Mouse (Mus musculus): ENCODE results near the gene Shc4. TPM values are rescaled to one million over a fixed set of nuclear protein-coding genes. Genes with fewer than 3 reads are reported as not detected.
A peak's percentile ranks its signal among the peaks of the same experiment; 100 is the strongest.

The Shc4 gene
- total RNA-seq, 2 experiments from 2014 or later, result 4.9 to 5.5 TPM

DNA sequence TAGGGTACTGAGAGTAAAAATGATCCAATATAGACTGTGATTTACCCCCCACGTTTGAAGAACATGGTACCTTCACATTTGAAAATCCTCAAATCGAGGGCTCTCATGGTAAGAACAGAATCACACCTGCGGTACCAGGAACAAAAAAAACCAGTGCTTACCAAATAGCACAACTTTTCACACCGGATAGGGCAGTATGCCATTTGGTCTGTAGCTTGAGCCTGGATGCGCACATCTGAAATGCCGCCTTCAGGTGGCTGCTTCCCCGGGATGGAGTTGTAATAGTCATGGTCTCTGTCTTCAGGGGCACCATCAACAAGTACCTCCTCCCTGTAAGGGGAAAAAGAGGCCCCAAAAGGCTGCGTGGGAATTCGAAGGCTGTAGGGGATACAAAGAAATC is 68.6 kb downstream of the Shc4 start:
- no peak for DNase-seq (ENCODE audit: low spot score in 2 of 2)
- intact Hi-C loops (cut with DNase I), result no loop called here

DNA sequence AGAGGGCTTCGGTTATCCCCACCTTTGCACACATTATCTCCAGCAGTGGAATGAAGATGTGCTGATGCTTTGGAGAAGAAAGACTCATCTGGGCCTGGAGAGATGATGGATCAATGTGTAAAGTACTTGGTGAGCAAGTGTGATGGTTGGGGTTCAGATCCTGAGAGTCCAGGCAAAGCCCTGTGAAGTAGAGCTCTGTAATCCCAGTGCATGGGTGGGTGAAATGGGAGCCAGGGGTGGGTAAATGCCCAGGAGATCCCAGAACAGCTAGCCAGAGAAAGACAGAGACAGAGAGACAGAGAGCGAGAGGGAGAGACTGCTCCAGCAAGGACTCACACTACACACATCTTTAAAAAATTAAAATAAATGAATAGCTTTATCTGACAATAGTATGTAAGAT is 70.7 kb downstream of the Shc4 start:
- intact Hi-C loops (cut with DNase I), result no loop called here
- no peak for DNase-seq (ENCODE audit: low spot score in 2 of 2)

DNA sequence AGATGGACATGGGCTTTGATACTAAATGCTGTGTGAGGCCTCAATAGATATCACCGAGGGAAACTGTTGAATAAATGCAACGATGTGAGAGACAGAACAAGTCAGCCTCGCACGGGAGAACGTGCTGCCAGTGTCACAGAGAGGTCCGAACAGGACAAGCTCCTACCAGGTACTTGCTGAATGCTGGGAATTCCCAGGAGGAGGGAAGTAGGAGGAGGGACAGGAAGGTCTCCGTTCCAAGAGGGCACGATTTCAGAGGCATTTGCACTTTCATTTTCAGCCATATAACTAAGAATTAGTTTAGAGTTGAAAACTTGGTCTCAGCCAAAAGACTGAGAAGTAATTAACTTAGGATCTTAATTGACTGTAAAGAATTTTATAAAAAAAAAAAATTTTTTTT is 72.4 kb downstream of the Shc4 start:
- intact Hi-C loops (cut with DNase I), result no loop called here
- no peak for DNase-seq (ENCODE audit: low spot score in 2 of 2)

- intact Hi-C loops (cut with DNase I), result no loop called here
- no peak for DNase-seq (ENCODE audit: low spot score in 2 of 2)
Measured at GRCm38 (mm10) chr2:125650742-125651352, 73.1 kb downstream of the Shc4 start.

DNA sequence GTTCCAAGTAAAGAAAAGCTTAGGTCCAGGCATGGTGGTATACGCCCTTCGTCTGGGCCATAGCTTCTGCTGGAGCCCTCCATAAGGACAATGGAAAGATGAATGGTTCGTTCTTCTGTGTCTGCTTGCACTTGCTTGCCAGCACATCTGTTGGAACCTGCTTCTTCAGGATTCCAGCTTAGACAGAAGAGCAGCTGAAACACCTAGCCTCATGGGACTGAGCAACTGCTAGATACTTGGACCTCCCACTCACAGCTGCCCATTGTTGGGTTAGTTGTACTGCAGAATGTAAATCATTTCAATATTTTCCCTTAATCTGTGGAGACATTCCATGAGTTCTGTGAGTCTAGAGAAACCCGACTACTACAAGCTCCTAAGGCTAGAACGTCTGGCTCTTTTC is 73.9 kb downstream of the Shc4 start:
- intact Hi-C loops (cut with DNase I), result no loop called here

GRCm38 (mm10) chr2:125644912-125645311 is 79.0 kb downstream of the Shc4 start:
- intact Hi-C loops (cut with DNase I), result no loop called here

More for the DNA sequence above, 73.9 kb downstream of the Shc4 start:
- DNase-seq (ENCODE audit: low spot score in 2 of 2), result no peak

GRCm38 (mm10) chr2:125637331-125637730 is 86.6 kb downstream of the Shc4 start:
- DNase-seq (ENCODE audit: low spot score in 2 of 2), result no peak
- intact Hi-C loops (cut with DNase I), result no loop called here

More at GRCm38 (mm10) chr2:125644912-125645311, 79.0 kb downstream of the Shc4 start:
- DNase-seq (ENCODE audit: low spot score in 2 of 2), result no peak

DNA sequence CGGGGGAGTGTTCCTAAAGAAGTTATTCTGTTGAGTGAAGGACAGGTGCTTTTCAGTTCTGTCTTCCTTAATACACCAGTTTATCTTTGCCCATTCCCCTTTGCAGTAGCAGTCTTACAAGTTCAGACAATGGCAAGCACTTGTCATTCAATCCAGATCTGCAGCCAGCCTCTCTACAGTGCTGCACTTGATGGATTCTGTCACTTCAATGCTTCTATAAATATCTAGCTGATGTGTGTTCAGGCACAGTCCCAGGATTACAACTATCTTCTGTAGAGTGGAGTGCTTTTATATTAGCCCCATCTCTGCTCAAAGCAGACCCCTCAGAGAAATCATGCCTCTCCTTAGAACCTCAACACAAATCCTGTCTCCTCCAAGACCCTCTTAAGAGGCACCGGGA is 93.9 kb downstream of the Shc4 start:
- intact Hi-C loops (cut with DNase I), result no loop called here
- no peak for DNase-seq (ENCODE audit: low spot score in 2 of 2)

DNA sequence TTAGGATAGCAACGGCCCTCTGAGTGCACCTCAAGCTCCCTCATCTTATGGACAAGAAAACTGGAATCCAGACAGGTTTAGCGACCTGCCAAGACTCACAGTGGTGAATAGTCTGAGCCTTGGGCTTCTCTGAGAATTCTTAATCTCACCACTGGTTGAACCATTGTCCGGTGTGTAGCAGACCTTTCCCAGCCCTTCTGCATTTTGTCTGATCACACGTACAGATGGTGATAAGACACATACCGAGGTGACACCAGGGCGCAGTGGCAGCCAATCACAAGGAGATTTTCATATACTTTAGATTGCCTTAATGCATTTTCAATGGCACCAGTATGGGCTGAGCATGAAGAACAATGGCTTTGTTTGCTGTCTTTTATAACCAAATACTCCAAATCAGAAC is 95.5 kb downstream of the Shc4 start:
- intact Hi-C loops (cut with DNase I), result no loop called here
- no peak for DNase-seq (ENCODE audit: low spot score in 2 of 2)

DNA sequence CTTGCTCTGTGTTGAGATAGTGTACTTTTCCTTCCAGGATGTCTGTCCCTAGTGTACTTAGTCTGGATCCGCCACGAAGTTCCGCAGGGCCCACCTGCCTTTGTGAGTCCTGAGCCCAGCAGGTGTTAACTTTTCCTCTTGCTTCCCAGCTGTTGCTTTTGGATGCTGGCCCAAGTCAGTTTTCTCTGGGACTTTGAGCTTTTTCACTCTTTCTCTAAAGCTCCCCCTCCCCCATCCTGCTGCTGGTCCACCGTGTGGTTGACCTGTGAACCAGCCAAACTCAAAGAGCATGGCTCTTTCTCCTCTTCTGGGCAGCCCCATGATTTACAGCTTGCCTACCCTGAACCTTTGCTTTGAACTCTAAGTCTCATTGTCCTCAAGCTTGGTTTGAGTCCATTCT is 97.4 kb downstream of the Shc4 start:
- intact Hi-C loops (cut with DNase I), result no loop called here
- DNase-seq (ENCODE audit: low spot score in 2 of 2), result no peak

- intact Hi-C loops (cut with DNase I), result no loop called here
Measured at GRCm38 (mm10) chr2:125624837-125625351, 99.1 kb downstream of the Shc4 start, which contains the start of gene Cep152. Gene Cep152 (minus strand): TSS chr2:125625113.

GRCm38 (mm10) chr2:125624127-125624685 is 99.7 kb downstream of the Shc4 start:
- DNase-seq (ENCODE audit: low spot score in 2 of 2), result no peak
- intact Hi-C loops (cut with DNase I), result no loop called here

More at GRCm38 (mm10) chr2:125624837-125625351, 99.1 kb downstream of the Shc4 start, which contains the start of gene Cep152:
- DNase-seq (ENCODE audit: low spot score in 2 of 2), result peak; percentile 95 to 97

GRCm38 (mm10) chr2:125623211-125623610 is 100.7 kb downstream of the Shc4 start:
- intact Hi-C loops (cut with DNase I), result no loop called here
- DNase-seq (ENCODE audit: low spot score in 2 of 2), result no peak

- no peak for DNase-seq (ENCODE audit: low spot score in 2 of 2)
- intact Hi-C loops (cut with DNase I), result no loop called here
Measured at GRCm38 (mm10) chr2:125620213-125620907, 103.6 kb downstream of the Shc4 start.

DNA sequence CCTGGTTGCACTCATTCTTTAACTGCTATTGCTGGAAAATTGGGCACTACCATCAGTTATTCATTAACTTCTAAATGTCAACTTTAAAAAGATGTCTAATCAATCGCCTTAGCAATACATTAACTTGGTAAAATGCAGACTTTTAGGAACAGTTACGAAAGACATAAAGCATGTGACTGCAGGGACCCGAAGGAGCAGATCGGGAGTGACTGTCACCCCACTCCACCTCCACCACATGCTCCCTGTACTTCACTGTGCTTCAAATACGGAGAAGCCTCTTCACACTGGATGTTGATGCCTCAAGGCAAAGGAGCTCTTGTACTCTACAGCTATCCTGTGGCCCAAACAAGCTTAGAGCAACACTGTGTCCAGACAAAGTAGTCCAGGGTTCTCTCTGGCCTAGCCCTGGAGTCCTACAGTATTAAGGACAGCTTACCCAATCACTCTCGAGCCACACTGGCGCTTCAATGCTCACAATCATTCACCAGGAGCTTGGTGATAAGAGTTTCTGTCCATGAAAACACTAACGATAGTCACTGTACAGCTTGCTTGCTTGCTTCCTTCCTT is 108.0 kb downstream of the Shc4 start:
- no peak for DNase-seq (ENCODE audit: low spot score in 2 of 2)
- intact Hi-C loops (cut with DNase I), result no loop called here

- DNase-seq (ENCODE audit: low spot score in 2 of 2), result no peak
- intact Hi-C loops (cut with DNase I), result no loop called here
Measured at GRCm38 (mm10) chr2:125615440-125615839, 108.5 kb downstream of the Shc4 start.

DNA sequence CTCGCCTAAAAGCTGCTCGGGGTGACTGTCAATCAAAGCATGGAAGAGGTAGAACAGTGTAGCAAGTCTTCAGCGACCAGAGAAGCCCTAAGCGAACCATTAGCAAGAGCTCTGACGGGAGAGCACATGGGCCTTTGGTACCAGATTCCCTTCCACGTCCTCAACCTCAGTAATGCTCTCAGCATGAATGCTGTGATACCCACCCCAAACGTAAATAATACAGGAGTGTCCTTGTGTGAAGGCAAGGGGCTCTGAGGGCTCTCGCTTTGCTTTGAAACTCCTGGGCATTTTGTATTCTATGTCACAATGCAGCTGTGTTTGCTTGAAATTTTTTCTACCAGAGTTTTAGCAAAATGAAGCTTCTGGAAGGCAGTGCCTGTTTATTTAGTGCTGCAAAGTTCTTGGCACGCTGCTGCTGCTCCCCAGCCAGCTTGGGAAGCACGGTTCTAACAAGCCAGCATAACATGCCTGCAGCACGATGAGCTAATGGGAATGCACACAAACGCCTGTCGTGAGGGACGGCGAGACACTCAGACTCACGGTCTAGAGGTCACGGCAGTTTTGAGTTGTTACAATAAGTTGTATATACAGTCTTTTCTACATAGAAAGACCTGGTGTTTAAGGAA is 117.6 kb downstream of the Shc4 start:
- peak in 1 of 2 experiments; percentile 16 for DNase-seq (ENCODE audit: low spot score in 2 of 2)
- intact Hi-C loops (cut with DNase I), result no loop called here

GRCm38 (mm10) chr2:125604646-125605045 is 119.3 kb downstream of the Shc4 start:
- intact Hi-C loops (cut with DNase I), result loop anchor here (5.0 kb wide), 1 partner anchor 97 kb away; the partner anchor contains the start of genes Fbn1 and Gm9913
- DNase-seq (ENCODE audit: low spot score in 2 of 2), result peak; percentile 73 to 77

DNA sequence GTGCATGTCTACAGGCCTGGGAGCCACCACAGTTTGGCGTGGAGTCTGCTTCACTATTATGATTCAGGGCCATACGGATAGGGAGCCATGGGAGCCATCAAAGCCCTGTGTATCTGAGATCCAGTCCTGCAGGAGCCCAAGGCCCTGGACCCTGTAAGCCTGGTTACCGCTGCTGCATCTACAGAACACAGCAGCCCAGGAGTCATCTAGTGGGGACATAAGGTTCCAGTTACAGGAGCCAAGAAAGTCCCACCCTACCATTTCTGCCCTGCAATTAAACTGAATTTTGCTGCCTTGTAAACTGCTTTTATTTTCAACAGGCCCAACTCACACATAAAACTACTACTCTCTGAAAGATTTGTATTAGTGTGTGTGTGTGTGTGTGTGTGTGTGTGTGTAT is 121.0 kb downstream of the Shc4 start:
- no peak for DNase-seq (ENCODE audit: low spot score in 2 of 2)
- intact Hi-C loops (cut with DNase I), result loop anchor here (5.0 kb wide), 1 partner anchor 96 kb away; the partner anchor contains the start of genes Fbn1 and Gm9913

- intact Hi-C loops (cut with DNase I), result loop anchor here (10.0 kb wide), 1 partner anchor 264 kb away; no protein-coding TSS in a partner anchor
- no peak for DNase-seq (ENCODE audit: low spot score in 2 of 2)
Measured at GRCm38 (mm10) chr2:125598958-125599357, 125.0 kb downstream of the Shc4 start.

Measured in left cerebral cortex, postnatal 14 days (tissue).